Mouse (Mus musculus) E14TG2a.4 (cell line): ENCODE results near the gene Gpx2.

ENCODE experiments used
- CTCF ChIP-seq: conservative IDR thresholded peaks from 2 replicates; pipeline ENCODE4 v1.5.1; 2014; ENCODE audit warnings: low read length
- POU5F1 ChIP-seq: IDR thresholded peaks from 2 replicates; pipeline ENCODE4 v1.6.1; 2014; ENCODE audit warnings: low read length, borderline replicate concordance

DNA sequence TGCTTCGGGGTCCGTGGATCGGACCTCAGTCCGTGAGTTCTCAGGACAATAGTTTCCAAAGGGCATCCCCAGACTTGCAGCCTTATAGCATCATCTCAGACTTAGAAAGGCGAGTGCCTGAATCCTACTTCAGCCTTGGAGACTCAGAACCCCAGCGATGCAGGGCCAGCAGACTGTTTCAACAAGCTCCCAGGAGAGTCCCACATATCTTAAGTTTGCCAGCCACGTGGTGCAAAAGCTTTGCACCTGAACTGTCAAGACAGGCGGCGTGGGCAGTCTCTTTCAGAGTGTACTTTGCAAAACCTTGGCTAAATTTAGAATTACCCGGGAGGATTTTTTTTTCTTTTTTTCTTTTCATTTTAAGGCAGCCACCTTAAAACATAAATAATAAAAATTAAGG is 12.4 kb upstream of the Gpx2 start:
- TF ChIP-seq CTCF (no peak), POU5F1 (no peak)
